Mouse (Mus musculus) liver, embryonic 11.5 days (tissue): Measurements from ENCODE around the gene Rdh7. TPM values are rescaled to one million over a fixed set of nuclear protein-coding genes. Genes with fewer than 3 reads are reported as not detected.

Experiments
- ATAC-seq: fragments of 200-750 bp; cut with Nextera tagmentation; replicated peaks from 2 replicates; pipeline ENCODE4 v1.8.0; 2017; ENCODE audit warnings: moderate number of reproducible peaks, mild to moderate bottlenecking, moderate TSS enrichment, moderate library complexity; ENCODE audit not compliant: low FRiP score
- DNase-seq: peaks from one replicate; pipeline ENCODE4 v3.0.0-alpha.2; 2017; ENCODE audit warnings: low spot score
- H3K27ac ChIP-seq: fragments of 300-500 bp; sonication (generic); 2 replicates; pipeline ENCODE4 v1.5.1; 2014; ENCODE audit warnings: mild to moderate bottlenecking, low read depth, low read length, control low read depth
- H3K27me3 ChIP-seq: fragments of 300-500 bp; sonication (generic); replicated peaks from 2 replicates; pipeline ENCODE4 v1.6.1; 2014; ENCODE audit warnings: low read length, mixed read lengths; ENCODE audit not compliant: control insufficient read depth, insufficient read depth
- H3K36me3 ChIP-seq: fragments of 300-500 bp; sonication (generic); 2 replicates; pipeline ENCODE4 v1.6.1; 2014; ENCODE audit warnings: mild to moderate bottlenecking, low read length, moderate library complexity, mixed read lengths; ENCODE audit not compliant: control insufficient read depth, insufficient read depth
- H3K4me1 ChIP-seq: fragments of 300-500 bp; sonication (generic); replicated peaks from 2 replicates; pipeline ENCODE4 v1.6.1; 2014; ENCODE audit warnings: low read length, mixed read lengths; ENCODE audit not compliant: control insufficient read depth, insufficient read depth
- H3K4me2 ChIP-seq: fragments of 300-500 bp; sonication (generic); 2 replicates; pipeline ENCODE4 v1.6.1; 2014; ENCODE audit warnings: mild to moderate bottlenecking, control low read depth, moderate library complexity
- H3K4me3 ChIP-seq: fragments of 300-500 bp; sonication (generic); 2 replicates; pipeline ENCODE4 v1.5.1; 2014; ENCODE audit warnings: low read depth, low read length, control low read depth
- H3K9ac ChIP-seq: fragments of 300-500 bp; sonication (generic); 2 replicates; pipeline ENCODE4 v1.6.1; 2014; ENCODE audit warnings: low read depth, low read length, control low read depth
- H3K9me3 ChIP-seq: fragments of 300-500 bp; sonication (generic); 2 replicates; pipeline ENCODE4 v1.6.1; 2016; ENCODE audit warnings: low read length, inconsistent platforms, mixed read lengths; ENCODE audit not compliant: control insufficient read depth
- WGBS: fragments of 180-500 bp; shearing (Covaris S2); extraction: QIAGEN DNeasy Blood & Tissue Kit; methylation state at CpG from one replicate; pipeline ENCODE4 v1.1.7; 2014; 5-methylcytosine and 5-hydroxymethylcytosine counted together
- polyA plus RNA-seq: library from polyadenylated mRNA; unstranded; fragments of >200 nt; fragmentation: Nextera tagmentation; extraction: Ambion mirVana; gene quantifications from 2 replicates; pipeline ENCODE4 v1.2.1, GENCODE M21; 2014

Rdh7 gene
- polyA plus RNA-seq, result 0.14 TPM in 1 of 2 replicates, not detected in the other

DNA sequence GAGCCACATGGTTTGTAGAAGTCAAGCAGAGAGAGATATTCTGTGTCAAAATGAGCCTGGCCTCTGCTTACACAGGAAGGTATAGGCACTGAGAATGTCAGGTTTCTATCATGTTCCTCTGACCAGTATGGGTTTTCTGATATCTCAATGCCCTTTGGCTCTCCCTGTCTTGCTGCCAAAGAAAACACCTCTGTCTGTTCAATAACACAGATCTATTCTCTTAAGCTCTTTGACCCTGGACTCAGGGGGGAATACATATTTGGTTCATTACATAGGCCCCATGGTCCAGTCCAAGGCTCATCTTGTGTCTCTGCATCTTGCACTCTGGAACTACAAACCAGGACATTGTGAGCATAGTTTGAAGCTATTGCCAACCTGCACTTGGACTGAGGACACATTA is at the start of gene Rdh7:
TSS of gene Rdh7 (minus strand) at position 213 of the 400 bp plus-strand sequence.
- Histone ChIP-seq H3K4me2 (no peak within 1 kb of the TSS), H3K9me3 (no peaks in the 10 kb centered on the region), H3K4me3 (no peak within 1 kb of the TSS), H3K27me3 (no peaks in the 10 kb centered on the region), H3K9ac (no peak within 1 kb of the TSS), H3K4me1 (no peaks in the 10 kb centered on the region), H3K36me3 (no peaks in the 10 kb centered on the region), H3K27ac (no peak within 1 kb of the TSS)
- ATAC-seq (no peak), DNase-seq (no peak)

DNA sequence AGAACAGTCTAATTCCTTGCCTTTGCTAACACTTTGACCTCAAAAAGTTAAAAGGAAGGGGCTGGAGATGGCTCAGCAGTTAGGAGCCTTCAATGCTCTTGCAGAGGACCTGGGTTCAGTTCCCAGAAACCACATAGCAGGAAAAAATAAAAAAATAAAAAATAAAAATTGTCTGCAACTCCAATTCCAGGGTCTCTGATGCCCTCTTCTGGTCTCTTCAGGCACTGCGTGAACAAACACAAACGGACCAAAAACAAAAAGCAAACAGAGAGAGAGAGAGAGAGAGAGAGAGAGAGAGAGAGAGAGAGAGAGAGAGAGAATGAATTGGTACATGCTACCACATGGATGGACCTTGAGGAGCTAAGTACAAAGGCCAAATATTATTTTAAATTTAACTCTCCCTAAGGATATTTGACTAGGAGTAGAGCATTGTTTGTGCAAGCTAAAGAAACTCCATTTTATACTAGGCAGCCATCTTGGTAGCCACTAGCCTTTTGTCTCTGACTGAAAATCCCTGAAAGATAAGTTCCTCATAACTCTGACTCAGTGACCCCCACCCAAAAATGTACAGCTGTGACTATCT is 48.9 kb upstream of the Rdh7 start:
- H3K27ac ChIP-seq, result no peak overlapping the region
- WGBS, result 4% methylated on average over 2 of the region's 2 CpGs
- H3K27me3 ChIP-seq, result no peaks in the 10 kb centered on the region
- ATAC-seq, result no peak
- no peak for DNase-seq
- no peak overlapping the region for H3K4me2 ChIP-seq
- no peaks in the 10 kb centered on the region for H3K4me1 ChIP-seq
- H3K36me3 ChIP-seq, result no peaks in the 10 kb centered on the region
- H3K9ac ChIP-seq, result no peak overlapping the region
- no peaks in the 10 kb centered on the region for H3K9me3 ChIP-seq
- no peak overlapping the region for H3K4me3 ChIP-seq

DNA sequence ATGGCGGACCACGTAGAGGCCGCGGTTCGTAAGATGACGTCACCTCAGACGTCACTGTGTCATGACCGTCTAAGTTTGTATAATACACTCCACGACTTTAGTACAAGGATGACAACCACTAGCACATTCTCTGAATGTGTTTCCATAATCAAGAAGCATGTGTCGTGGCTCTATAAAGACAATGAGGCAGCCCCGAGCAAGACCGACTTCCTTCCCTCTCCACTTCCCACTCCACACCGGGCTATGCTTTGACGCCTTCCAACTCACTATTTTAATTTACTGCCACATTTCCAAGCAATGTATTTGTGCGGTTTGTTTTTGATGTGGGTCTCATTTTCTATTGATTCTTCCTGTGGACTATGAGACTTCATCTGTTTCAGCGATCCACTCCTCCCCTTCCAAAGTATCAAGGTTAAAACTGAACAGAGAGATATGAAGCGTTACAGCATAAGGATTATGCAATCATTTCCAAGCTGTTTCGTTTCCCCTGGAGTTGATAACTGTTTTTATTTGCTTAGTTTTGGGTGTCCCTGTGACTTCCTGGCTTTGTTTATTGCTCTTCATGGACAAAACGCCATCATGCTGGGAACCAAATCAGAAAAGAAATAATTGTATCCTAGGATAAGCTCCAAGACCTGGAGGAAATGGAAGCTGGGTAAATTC is 48.3 kb upstream of the Rdh7 start:
- H3K27me3 ChIP-seq, result no peaks in the 10 kb centered on the region
- H3K4me1 ChIP-seq, result no peaks in the 10 kb centered on the region
- H3K27ac ChIP-seq, result no peak overlapping the region
- no peaks in the 10 kb centered on the region for H3K36me3 ChIP-seq
- no peak overlapping the region for H3K9ac ChIP-seq
- 72% methylated on average over 19 of the region's 19 CpGs for WGBS
- H3K4me2 ChIP-seq, result no peak overlapping the region
- no peak for ATAC-seq
- H3K9me3 ChIP-seq, result no peaks in the 10 kb centered on the region
- no peak overlapping the region for H3K4me3 ChIP-seq
- DNase-seq, result no peak

DNA sequence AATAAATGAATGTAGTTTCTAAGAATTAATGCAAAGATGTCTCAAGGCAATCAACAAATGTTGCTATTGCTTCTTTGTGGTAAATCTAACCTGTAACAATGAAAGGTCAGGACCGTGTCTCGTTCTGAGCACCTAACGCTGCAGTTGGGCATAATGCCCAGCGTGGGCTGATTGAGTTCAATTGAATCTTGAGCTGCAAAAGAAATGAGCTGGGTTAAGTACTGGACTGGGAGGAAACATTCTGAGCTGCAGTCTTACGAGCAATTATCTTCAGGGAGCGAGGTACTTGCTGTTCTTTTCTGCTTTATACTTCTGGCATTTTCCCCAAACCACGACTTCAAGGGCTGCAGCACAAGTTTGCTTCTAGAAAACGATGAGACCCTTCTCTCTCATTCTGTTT is 47.7 kb upstream of the Rdh7 start:
- no peak for DNase-seq
- no peak overlapping the region for H3K27ac ChIP-seq
- no peak for ATAC-seq
- H3K9ac ChIP-seq, result no peak overlapping the region
- no peak overlapping the region for H3K4me2 ChIP-seq
- H3K27me3 ChIP-seq, result no peaks in the 10 kb centered on the region
- no peaks in the 10 kb centered on the region for H3K4me1 ChIP-seq
- WGBS, result 86% methylated on average over 8 of the region's 8 CpGs
- no peak overlapping the region for H3K4me3 ChIP-seq
- no peaks in the 10 kb centered on the region for H3K36me3 ChIP-seq
- H3K9me3 ChIP-seq, result no peaks in the 10 kb centered on the region

DNA sequence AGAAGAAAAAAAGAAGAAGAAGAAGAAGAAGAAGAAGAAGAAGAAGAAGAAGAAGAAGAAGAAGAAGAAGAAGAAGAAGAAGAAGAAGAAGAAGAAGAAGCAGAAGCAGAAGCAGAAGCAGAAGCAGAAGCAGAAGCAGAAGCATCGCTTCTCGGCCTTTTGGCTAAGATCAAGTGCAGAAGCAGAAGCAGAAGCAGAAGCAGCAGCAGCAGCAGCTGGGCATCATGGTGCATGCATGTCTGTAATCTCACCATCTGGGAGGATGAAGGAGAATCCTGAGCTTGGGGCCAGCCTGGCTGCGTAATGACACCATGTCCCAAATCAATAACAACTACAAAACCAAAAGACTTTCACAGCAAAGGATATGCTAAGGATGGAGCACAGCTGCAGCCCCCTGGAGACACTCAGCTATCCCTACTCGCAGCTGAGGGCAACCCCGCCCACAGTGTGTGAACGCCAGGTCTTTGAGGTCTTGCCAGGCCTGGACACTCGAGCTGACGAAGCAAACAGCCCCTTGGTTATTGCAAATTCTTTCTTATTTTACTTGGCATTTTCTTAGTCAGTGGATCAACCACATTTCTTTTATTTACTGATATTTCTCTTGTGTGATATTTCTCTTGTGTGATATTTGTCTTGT is 43.8 kb upstream of the Rdh7 start:
- Histone ChIP-seq H3K4me2 (no peak overlapping the region), H3K27me3 (no peaks in the 10 kb centered on the region), H3K36me3 (no peaks in the 10 kb centered on the region), H3K4me3 (no peak overlapping the region), H3K9ac (no peak overlapping the region), H3K9me3 (no peaks in the 10 kb centered on the region), H3K4me1 (no peaks in the 10 kb centered on the region), H3K27ac (no peak overlapping the region)
- DNase-seq (peak; percentile 28), ATAC-seq (no peak)
- 51% methylated on average over 8 of the region's 8 CpGs for WGBS

DNA sequence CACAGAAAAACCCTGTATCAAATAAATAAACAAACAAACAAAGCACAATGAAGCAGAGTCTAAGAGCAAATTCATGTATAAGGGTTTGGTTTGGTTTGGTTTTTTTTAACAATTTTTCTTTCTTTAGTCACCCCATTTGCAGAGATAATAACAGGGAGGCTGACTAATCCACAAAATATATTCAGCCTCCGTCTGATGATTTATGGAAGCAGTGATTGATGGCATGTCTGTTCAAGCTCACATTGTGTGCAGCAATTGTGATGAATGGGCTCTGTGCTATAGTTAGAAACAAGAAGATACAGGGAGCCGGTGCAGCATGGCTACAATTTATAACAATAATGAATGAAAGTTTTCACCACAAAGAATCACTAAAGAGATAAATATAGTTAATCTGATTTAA is 39.1 kb upstream of the Rdh7 start:
- no peak overlapping the region for H3K4me3 ChIP-seq
- 72% methylated on average over 2 of the region's 2 CpGs for WGBS
- no peak for DNase-seq

DNA sequence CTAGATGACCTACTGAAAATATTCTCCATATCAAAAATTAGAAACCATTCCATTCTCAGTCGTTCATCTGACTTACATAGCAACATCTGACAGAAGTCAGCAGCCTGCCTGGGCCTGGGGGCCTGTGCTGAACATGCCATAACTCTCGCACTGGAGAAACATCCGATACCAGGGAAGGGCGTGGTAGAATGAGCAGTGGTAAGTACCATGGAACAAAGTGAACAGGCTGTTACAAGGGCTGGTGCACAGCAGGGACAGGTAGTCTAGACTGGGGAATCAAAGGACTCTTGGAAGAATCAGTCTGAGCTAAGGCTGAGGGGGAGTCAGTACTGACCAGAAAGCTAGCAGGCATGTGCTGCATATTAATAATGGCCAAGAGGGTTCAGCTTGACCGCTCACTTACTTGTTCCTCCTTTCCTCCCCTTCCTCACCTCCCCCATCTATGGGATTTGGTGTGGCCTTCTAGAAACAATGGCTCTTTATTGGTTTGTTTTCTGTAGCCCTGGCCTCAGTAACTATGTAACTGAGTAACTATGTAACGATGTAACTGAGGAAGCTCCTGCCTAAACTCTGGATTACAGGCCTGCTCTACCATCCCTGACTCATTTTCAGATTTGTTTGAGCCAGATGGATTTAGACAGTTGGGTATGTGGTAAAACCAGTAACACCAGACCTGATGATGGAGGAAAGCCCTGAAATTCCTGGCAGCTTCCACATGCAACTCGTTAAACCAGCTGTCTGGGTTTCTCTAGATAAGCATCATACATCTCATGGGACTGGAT is 36.2 kb upstream of the Rdh7 start:
- ATAC-seq, result no peak
- Histone ChIP-seq H3K9ac (no peak overlapping the region), H3K27ac (no peak overlapping the region)

More for the DNA sequence above, 39.1 kb upstream of the Rdh7 start:
- H3K4me2 ChIP-seq, result no peak overlapping the region
- H3K9me3 ChIP-seq, result no peaks in the 10 kb centered on the region
- H3K36me3 ChIP-seq, result no peaks in the 10 kb centered on the region
- no peak overlapping the region for H3K9ac ChIP-seq
- no peak for ATAC-seq
- H3K4me1 ChIP-seq, result no peaks in the 10 kb centered on the region
- H3K27ac ChIP-seq, result no peak overlapping the region
- no peaks in the 10 kb centered on the region for H3K27me3 ChIP-seq

DNA sequence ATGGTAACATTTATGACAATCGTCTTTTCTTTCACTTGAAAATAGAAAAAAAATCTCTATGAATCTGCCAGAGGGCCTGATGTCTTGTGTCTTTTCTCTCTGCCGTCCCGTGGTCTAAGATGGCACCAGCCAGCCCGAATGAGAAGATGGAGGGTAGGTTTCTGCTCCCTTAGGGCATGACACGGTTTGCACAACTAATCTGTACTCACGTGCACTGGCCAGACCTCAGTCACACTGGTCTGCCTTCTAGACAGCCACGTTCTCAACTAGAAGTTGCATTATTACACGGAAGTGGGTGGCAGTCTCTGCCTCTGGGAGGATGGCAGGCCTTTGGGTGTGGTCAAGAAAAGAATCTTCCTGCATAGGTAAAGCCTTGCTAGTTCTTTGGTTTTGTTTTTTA is 34.4 kb upstream of the Rdh7 start:
- Histone ChIP-seq H3K27me3 (no peaks in the 10 kb centered on the region), H3K36me3 (no peaks in the 10 kb centered on the region), H3K9ac (no peak overlapping the region), H3K4me1 (no peaks in the 10 kb centered on the region), H3K9me3 (no peaks in the 10 kb centered on the region), H3K4me2 (no peak overlapping the region), H3K27ac (no peak overlapping the region), H3K4me3 (no peak overlapping the region)
- 77% methylated on average over 8 of the region's 8 CpGs for WGBS
- ATAC-seq (no peak), DNase-seq (no peak)

More for the DNA sequence above, 36.2 kb upstream of the Rdh7 start:
- DNase-seq, result peak; percentile 22
- Histone ChIP-seq H3K27me3 (no peaks in the 10 kb centered on the region), H3K4me3 (no peak overlapping the region), H3K9me3 (no peaks in the 10 kb centered on the region), H3K36me3 (no peaks in the 10 kb centered on the region), H3K4me2 (no peak overlapping the region), H3K4me1 (no peaks in the 10 kb centered on the region)
- WGBS, result 75% methylated on average over 7 of the region's 7 CpGs
